Mouse (Mus musculus): ENCODE measurements around the gene Sco1.
"Not testable (repeated sequence)": the region's sequence is repeated elsewhere in the genome, so short reads cannot be mapped to it uniquely, and the experiment has no call there.

Sco1 gene

GRCm38 (mm10) chr11:67052321-67052952 is at the start of gene Sco1, which contains the start of gene Adprm:
Gene Sco1 (plus strand): TSS chr11:67052670.
Gene Adprm (minus strand): TSS chr11:67052594.
- DNase-seq (ENCODE audit: low read depth, low spot score): peak; percentile 67

GRCm38 (mm10) chr11:67002911-67003310 is 49.6 kb upstream of the Sco1 start:
- DNase-seq (ENCODE audit: low read depth, low spot score): no peak

GRCm38 (mm10) chr11:67007961-67008360 is 44.5 kb upstream of the Sco1 start:
- DNase-seq (ENCODE audit: low read depth, low spot score): no peak

DNA sequence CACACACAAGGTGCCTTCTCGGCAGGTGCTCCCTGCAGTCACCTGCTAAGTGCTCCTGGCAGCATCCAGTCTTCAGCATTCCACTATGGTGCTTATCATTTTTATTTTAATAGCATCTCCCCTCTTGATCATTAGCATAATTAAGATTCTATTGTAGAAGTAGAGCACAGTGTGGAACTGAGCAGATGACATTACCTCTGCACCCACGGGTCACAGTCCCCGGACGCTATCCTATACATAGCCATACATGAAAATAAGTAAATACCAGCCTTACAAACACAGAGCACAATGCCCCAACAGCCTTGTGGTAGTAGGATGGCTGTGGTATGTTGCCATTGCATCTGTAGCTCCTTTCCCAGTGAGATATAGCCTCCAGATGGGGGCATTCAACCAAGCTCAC is 43.9 kb upstream of the Sco1 start:
- DNase-seq (ENCODE audit: low read depth, low spot score): no peak

GRCm38 (mm10) chr11:67010430-67010829 is 42.0 kb upstream of the Sco1 start:
- no peak for DNase-seq (ENCODE audit: low read depth, low spot score)

- no peak for DNase-seq (ENCODE audit: low read depth, low spot score)
Observed at GRCm38 (mm10) chr11:67011635-67012034, 40.8 kb upstream of the Sco1 start.

GRCm38 (mm10) chr11:67017801-67018591 is 34.5 kb upstream of the Sco1 start:
- no peak for DNase-seq (ENCODE audit: low read depth, low spot score)

DNA sequence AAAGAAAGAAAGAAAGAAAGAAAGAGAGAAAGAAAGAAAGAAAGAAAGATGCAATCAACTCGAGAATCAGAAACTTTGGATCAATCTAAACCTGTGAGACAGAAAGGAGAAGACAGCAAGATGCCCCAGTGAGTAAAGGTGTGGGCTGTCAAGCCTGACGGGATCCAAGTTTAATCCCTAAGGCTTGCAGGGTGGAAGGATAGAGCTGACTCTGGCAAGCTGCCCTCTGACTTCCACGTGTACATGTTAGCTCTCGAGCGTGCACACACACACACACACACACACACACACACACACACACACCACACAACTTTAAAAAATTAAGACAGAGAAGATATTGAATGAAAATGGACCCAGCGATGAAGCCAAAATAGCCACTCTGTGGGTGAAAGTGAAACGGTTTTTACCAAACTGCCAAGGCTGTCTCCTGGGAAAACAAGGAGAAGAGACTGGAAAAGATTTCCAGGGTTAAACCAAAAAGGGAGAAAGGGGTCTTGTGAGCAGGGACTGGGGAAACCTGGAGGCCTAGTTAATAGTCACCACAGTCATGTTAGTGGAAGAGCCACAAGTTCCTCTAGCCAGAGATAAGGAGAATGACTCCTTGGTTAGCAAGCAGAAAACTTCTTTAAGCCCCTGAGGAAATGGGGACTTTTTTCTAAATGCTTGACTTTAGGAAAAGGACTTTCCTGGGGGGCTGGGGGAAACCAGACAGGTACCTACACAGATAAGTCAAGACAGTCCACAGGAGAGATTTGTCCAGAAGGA is 32.6 kb upstream of the Sco1 start:
- no peak for DNase-seq (ENCODE audit: low read depth, low spot score)

DNA sequence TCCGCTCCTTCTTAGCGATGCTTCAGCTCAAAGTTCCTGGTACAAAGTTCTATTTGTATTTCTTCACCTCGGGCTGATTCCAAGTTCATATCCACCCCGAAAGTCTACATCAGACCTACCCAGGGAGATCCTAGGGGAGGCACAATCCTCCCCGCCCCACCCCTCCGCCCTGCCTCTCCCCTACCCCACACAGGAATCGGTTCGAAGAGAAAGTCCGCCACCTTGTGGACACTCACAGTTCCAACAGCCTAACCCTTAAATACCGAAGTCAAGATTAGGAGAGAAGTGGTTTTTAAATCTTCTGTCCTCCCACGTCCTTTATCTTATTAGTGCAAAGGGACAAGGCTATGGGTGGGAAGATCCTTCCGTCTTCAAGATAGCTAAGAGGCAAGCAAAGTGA is 31.5 kb upstream of the Sco1 start:
- DNase-seq (ENCODE audit: low read depth, low spot score): no peak

GRCm38 (mm10) chr11:67022354-67023115 is 29.9 kb upstream of the Sco1 start:
- DNase-seq (ENCODE audit: low read depth, low spot score): no peak

GRCm38 (mm10) chr11:67023191-67023590 is 29.3 kb upstream of the Sco1 start:
- not testable (repeated sequence) for DNase-seq (ENCODE audit: low read depth, low spot score)

- no peak for DNase-seq (ENCODE audit: low read depth, low spot score)
Observed at GRCm38 (mm10) chr11:67023802-67024340, 28.6 kb upstream of the Sco1 start.

DNA sequence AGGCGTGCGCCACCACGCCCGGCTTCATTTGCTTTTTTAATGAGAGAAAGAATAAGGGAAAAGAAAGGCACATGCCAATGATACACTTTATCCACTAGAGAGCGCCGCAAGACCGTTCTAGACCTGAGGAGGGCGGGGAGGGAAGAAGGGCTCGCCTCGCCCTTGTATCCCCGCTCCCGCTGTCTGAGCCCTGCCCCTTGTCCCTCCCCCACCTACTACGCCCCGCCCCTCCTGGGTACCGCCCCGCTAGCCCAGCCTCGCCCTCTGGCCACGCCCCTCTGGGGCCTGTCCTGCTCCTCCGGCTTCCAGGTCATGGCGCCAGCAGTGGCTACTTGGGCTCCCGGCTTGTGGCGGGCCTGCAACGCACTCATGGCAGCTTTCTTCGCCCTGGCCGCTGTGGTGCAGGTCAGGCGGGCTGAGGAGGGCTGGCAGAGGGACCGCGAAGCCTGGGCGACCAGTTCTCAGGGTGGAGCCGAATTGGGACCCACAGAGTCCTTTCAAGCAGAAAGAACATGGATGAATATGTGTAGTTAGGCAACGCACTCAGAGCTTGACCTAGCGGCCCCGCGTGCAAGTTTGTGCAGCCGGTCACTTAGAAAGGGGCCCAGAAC is 27.5 kb upstream of the Sco1 start, which contains the start of gene Tmem220:
Gene Tmem220 (plus strand): TSS at position 288 of the 611 bp plus-strand sequence.
- DNase-seq (ENCODE audit: low read depth, low spot score): peak; percentile 75

DNA sequence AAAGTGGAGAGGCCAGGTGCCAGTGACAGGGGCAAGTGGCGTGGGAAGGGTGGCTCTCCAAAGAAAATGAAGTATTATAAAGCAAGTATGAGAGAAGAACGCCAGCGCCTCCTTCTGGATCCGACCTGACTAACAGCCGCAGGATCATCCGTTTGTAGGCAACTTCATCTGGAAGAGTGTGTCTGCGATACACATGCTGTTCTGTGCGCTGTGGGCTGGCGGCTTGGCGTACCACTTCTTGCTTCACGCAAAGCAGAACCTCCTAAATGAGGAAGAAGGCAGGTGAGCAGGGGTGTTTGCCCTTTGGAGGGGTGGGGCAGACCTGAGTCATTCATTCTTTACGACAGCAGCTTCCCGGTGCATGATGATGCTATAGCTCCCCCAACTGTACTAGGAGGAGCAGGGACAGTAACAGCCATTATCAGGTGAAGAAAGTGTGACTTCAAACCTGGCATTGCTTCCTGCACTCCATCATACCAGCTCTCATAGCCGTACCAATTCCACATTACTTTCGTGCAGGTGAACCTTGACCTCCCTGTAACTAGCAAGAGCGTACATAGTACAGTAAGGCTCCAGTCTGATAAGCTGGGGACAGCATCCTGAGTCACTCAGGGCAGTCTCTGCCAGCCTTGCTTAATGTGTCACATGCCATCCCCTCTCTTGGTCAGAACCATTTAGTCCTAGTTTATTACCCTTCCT is 21.4 kb upstream of the Sco1 start:
- DNase-seq (ENCODE audit: low read depth, low spot score): no peak

- no peak for DNase-seq (ENCODE audit: low read depth, low spot score)
Observed at GRCm38 (mm10) chr11:67031603-67031915, 20.9 kb upstream of the Sco1 start.

DNA sequence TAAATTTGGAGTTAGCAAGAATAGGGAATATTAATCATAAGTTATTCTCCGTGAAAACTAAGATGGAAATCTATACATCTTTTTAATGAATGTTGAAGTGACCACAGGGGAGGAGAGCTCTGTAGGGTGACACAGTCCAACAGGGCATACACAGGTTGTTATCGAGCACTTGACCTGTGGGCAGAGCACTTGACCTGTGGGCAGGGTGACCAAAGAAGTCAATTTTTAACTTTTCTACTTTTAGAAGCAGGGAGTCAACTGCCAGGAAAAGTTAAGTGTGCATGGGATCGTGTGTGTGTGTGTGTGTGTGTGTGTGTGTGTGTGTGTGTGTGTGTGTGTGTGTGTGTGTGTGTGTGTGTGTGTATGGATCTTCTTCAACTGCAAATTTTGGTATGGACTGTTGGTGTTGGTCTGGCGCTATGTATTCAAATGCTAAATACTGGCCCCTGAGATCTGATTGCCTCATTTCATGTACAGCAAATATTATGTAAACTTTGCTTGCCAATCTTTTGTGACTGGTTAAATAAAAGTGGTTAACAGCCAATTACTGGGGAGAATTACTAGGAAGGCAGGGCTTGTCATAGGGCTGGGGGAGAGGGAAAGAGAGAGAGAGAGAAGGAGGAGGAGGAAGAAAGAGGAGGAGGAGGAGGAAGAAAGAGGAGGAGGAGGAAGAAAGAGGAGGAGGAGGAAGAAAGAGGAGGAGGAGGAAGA is 17.5 kb upstream of the Sco1 start:
- DNase-seq (ENCODE audit: low read depth, low spot score): no peak

- DNase-seq (ENCODE audit: low read depth, low spot score): no peak
Observed at GRCm38 (mm10) chr11:67036229-67036628, 16.2 kb upstream of the Sco1 start.

GRCm38 (mm10) chr11:67036892-67037291 is 15.6 kb upstream of the Sco1 start:
- no peak for DNase-seq (ENCODE audit: low read depth, low spot score)

- no peak for DNase-seq (ENCODE audit: low read depth, low spot score)
Observed at GRCm38 (mm10) chr11:67039799-67040198, 12.7 kb upstream of the Sco1 start.

DNA sequence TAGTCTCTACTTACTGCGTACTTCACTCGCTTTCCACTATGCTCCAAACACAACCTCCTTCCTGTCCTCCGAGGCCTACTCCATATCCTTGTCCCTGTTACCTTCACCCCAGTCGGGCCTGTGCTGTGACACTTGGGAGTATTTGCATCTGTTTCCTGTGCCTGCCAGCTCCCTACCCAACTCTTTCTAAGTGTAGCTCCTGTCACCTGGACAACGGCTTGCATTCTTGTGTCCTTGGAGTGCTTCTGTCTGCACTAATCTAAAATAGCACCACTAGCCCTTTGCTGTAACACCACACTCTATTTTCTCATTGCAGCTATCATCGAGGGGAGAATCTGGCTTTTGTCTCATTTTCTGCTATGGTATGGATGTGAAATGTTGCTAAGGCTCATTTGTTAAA is 12.0 kb upstream of the Sco1 start:
- DNase-seq (ENCODE audit: low read depth, low spot score): no peak
